9 mouse cellular contexts compared by ENCODE assay signal in the genomic region with DNA sequence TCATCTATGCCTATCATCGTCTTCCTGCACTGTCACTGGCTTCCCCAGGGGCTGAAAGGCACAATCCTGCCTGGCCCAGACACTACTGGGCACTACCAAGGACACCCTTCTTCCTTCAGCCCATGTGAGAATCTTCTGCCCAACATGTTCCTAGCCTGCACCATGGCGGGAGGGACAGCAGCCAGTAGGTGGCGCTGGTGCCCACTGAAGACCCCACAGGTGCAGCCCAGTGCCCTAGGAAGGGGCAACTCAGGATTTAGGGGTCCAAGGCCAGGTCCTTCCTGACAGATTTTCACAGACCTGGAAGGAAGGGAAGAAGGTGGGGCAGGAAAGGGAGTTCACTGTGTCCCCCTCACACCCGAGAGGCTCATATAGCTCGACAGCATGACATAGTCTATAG. TPM values are rescaled to one million over a fixed set of nuclear protein-coding genes. Genes with fewer than 3 reads are reported as not detected.
DNase-seq lines count a peak whose midpoint lies in the region; ATAC-seq and TF ChIP-seq lines count a peak whose summit lies in the region.
"Had no signal": no experiment of that assay in that cellular context is flagged by ENCODE, and none has a peak within 500 bp of the region (broad histone marks: within the 10 kb centered on the region; RNA-seq: fewer than 3 reads in every experiment).

No protein-coding gene starts in this region.

- H3K27ac ChIP-seq in intestine, postnatal 0 days (ENCODE audit: low read depth, low read length) = no peak overlapping the region
- no peak overlapping the region for H3K27ac ChIP-seq in intestine, embryonic 16.5 days (ENCODE audit: low read length)
- H3K27ac ChIP-seq in bone marrow, adult 2 months (ENCODE audit: control insufficient read depth, insufficient read depth, low read depth, low read length, poor library complexity) = no peak overlapping the region
- H3K27ac ChIP-seq in limb, embryonic 10.5 days = no peak overlapping the region

- WGBS in intestine, postnatal 0 days = 53% methylated on average over 5 of the region's 5 CpGs
- 50% methylated on average over 5 of the region's 5 CpGs for WGBS in intestine, embryonic 16.5 days
- WGBS in bone marrow, adult 2 months = 49% methylated on average over 5 of the region's 5 CpGs
- WGBS in limb, embryonic 10.5 days = 41% methylated on average over 5 of the region's 5 CpGs

- H3K9ac ChIP-seq in intestine, postnatal 0 days (ENCODE audit: low read depth, low read length) = no peak overlapping the region
- no peak overlapping the region for H3K9ac ChIP-seq in intestine, embryonic 16.5 days (ENCODE audit: low read depth, low read length)

- H3K27me3 ChIP-seq in intestine, postnatal 0 days (replicated peaks; ENCODE audit: control insufficient read depth, insufficient read depth, low read length) = no peaks in the 10 kb centered on the region
- H3K27me3 ChIP-seq in intestine, embryonic 16.5 days (replicated peaks; ENCODE audit: control insufficient read depth, insufficient read depth, low read length) = no peaks in the 10 kb centered on the region
- peaks cover 27% of the 10 kb centered on the region for H3K27me3 ChIP-seq in limb, embryonic 10.5 days (ENCODE audit: low read depth, poor library complexity, severe bottlenecking)

- TF ChIP-seq CTCF in intestine, postnatal 0 days (IDR thresholded peaks at IDR 0.05; ENCODE audit: low read depth) = peak; percentile 88
- peak; percentile 89 for TF ChIP-seq CTCF in bone marrow, adult 2 months (IDR thresholded peaks at IDR 0.05; ENCODE audit: control insufficient read depth, insufficient read depth, low read length)

- no peak overlapping the region for H3K4me3 ChIP-seq in intestine, postnatal 0 days (ENCODE audit: low read depth, low read length)
- no peak overlapping the region for H3K4me3 ChIP-seq in intestine, embryonic 16.5 days (ENCODE audit: low read length)
- H3K4me3 ChIP-seq in bone marrow, adult 2 months (replicated peaks; ENCODE audit: control insufficient read depth, low read depth, low read length) = no peak overlapping the region
- H3K4me3 ChIP-seq in limb, embryonic 10.5 days = no peak overlapping the region
- H3K4me3 ChIP-seq: erythroblast, embryonic 14.5 days had no signal

- no peak for TF ChIP-seq POLR2A in bone marrow, adult 2 months (IDR thresholded peaks at IDR 0.05; ENCODE audit: borderline replicate concordance, control insufficient read depth, low read depth, low read length)

- H3K36me3 ChIP-seq in intestine, postnatal 0 days (ENCODE audit: control insufficient read depth, insufficient read depth) = 0 out of 2 replicates have a peak, but pooled peaks cover 1% of the 10 kb centered on the region
- peaks cover 3% of the 10 kb centered on the region; the same call in 1 of the 2 replicates for H3K36me3 ChIP-seq in intestine, embryonic 16.5 days (ENCODE audit: control insufficient read depth, insufficient read depth, low read length)
- H3K36me3 ChIP-seq in limb, embryonic 10.5 days = no peaks in the 10 kb centered on the region

- ATAC-seq in intestine, postnatal 0 days = no peak
- no peak for ATAC-seq in intestine, embryonic 16.5 days

- no peaks in the 10 kb centered on the region for H3K4me1 ChIP-seq in intestine, postnatal 0 days (replicated peaks; ENCODE audit: control insufficient read depth, insufficient read depth, low read length)
- peaks cover 26% of the 10 kb centered on the region for H3K4me1 ChIP-seq in intestine, embryonic 16.5 days (ENCODE audit: control insufficient read depth, insufficient read depth, low read length)
- no peaks in the 10 kb centered on the region for H3K4me1 ChIP-seq in bone marrow, adult 2 months (ENCODE audit: control insufficient read depth, insufficient read depth, low read length)
- peaks cover 29% of the 10 kb centered on the region for H3K4me1 ChIP-seq in limb, embryonic 10.5 days

- no peak overlapping the region for H3K4me2 ChIP-seq in intestine, postnatal 0 days (replicated peaks; ENCODE audit: low read depth)
- no peak overlapping the region for H3K4me2 ChIP-seq in intestine, embryonic 16.5 days (ENCODE audit: low read depth, low read length)

- H3K9me3 ChIP-seq in intestine, postnatal 0 days (ENCODE audit: control insufficient read depth) = no peaks in the 10 kb centered on the region
- H3K9me3 ChIP-seq in intestine, embryonic 16.5 days (ENCODE audit: control insufficient read depth, low read length) = no peaks in the 10 kb centered on the region
- H3K9me3 ChIP-seq in limb, embryonic 10.5 days (replicated peaks) = no peaks in the 10 kb centered on the region

- peak; percentile 43 for DNase-seq in ES-CJ7 (ENCODE audit: low read depth, low spot score)
- DNase-seq in limb, embryonic 10.5 days (ENCODE audit: low spot score) = peak; percentile 77
- DNase-seq in natural killer cell, adult 2 months (ENCODE audit: low spot score in 2 of 2) = peak; percentile 35 to 61
- peak; percentile 21 for DNase-seq in yolk sac, embryonic 10.5 days (ENCODE audit: low spot score)
- DNase-seq in frontal cortex, postnatal 36 days (ENCODE audit: low spot score in 2 of 2) = no peak

RNA-seq across cellular contexts. Expression of a gene that starts 47.7 kb away (rescaled TPM):
- polyA plus RNA-seq in intestine, postnatal 0 days (2015; fragmentation: Nextera tagmentation; extraction: Ambion mirVana) = 184 and 199 TPM in 2 replicates
- polyA plus RNA-seq in intestine, embryonic 16.5 days (2015; fragmentation: Nextera tagmentation; extraction: Ambion mirVana) = 171 and 180 TPM in 2 replicates
- 98.5 and 111 TPM in 2 replicates for polyA plus RNA-seq in bone marrow, adult 2 months (2011; ENCODE audit: insufficient read depth, insufficient read length, low replicate concordance, missing spikeins)
- 4.1 and 7.2 TPM in 2 replicates for polyA plus RNA-seq in limb, embryonic 10.5 days (2016; fragmentation: Nextera tagmentation; extraction: Ambion mirVana)

Comparison
In these comparisons a context has a peak if more than half of its experiments do, and no peak if none do; other contexts are left out.
1. DNase-seq: peak in ES-CJ7 (single experiment), limb, embryonic 10.5 days (single experiment), natural killer cell, adult 2 months (2 of 2) and yolk sac, embryonic 10.5 days (single experiment); none in frontal cortex, postnatal 36 days (0 of 2).
2. RNA of a gene that starts 47.7 kb away (polyA plus RNA-seq): 184 to 199 TPM in intestine, postnatal 0 days, 171 to 180 TPM in intestine, embryonic 16.5 days and 98.5 to 111 TPM in bone marrow, adult 2 months; 4.1 to 7.2 TPM in limb, embryonic 10.5 days; every median in the first group is over 10 times any median in the second.